Mouse (Mus musculus) olfactory bulb, adult 2 months (tissue): ENCODE results near the gene Mettl15.

Experiments
- CTCF ChIP-seq: fragments of 200-500 bp; IDR thresholded peaks from 2 replicates; pipeline ENCODE4 v1.5.1; 2012; ENCODE audit warnings: low read depth, mild to moderate bottlenecking, low read length, moderate library complexity; ENCODE audit not compliant: insufficient read depth
- POLR2A ChIP-seq: fragments of 200-500 bp; IDR thresholded peaks from 2 replicates; pipeline ENCODE4 v1.6.1; 2012; ENCODE audit warnings: mild to moderate bottlenecking, low read depth, low read length, moderate library complexity; ENCODE audit not compliant: insufficient read depth

GRCm38 (mm10) chr2:109311369-109311768 is 30.8 kb upstream of the Mettl15 start:
- TF ChIP-seq POLR2A, result no peak
- no peak for TF ChIP-seq CTCF
